Mouse (Mus musculus): ENCODE data around the gene Asic2.

- TF ChIP-seq CTCF (IDR thresholded peaks at IDR 0.05; ENCODE audit: low read depth, low read length) (no peak), POLR2A (IDR thresholded peaks at IDR 0.05; ENCODE audit: extremely low read depth, insufficient read depth, low read length) (no peak)
These were observed 688.2 kb downstream of the Asic2 start for GRCm38 (mm10) chr11:81280070-81280469.

Data from liver, adult 2 months (tissue).